Mouse (Mus musculus) frontal cortex, postnatal 14 days (tissue): ENCODE measurements around the gene Cct6b.
"Not testable (repeated sequence)": the region's sequence is repeated elsewhere in the genome, so short reads cannot be mapped to it uniquely, and the experiment has no call there.

Experiments used
- DNase-seq, 2 experiments: peaks; one replicate each; pipeline ENCODE4 v3.0.0; 2022; ENCODE audit warnings: low spot score in 2 of 2

The Cct6b gene

GRCm38 (mm10) chr11:82705082-82705481 lies 59.0 kb downstream of the Cct6b start:
- DNase-seq: no peak

DNA sequence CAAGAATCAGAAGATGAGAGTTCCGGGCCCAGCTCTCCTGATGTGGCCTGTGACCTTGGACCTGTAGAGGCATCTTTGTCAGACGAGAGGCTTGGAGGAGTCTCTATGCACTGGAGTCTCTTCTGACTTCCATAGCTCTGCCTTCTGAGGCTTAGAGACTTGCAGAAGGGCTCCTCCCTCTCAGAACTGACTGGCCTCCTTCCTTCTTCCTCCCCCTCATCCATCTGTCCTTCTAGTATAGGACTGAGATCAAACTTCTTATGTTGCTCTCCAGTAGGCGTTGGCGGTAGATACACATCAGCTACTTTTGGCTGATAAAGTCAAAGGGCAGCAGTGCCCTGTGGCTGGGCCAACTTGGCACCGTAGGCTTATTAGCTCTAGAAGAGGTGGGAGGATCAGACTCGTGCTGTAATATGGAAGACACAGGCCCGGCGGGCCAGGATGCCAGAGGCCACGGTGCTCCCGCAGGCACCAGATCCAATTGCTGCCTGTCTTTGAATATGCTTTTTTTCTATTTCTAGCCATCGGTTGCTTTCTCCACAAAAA lies 64.2 kb downstream of the Cct6b start:
- DNase-seq: no peak

- DNase-seq: no peak
These were observed 68.2 kb downstream of the Cct6b start for GRCm38 (mm10) chr11:82695930-82696329.

DNA sequence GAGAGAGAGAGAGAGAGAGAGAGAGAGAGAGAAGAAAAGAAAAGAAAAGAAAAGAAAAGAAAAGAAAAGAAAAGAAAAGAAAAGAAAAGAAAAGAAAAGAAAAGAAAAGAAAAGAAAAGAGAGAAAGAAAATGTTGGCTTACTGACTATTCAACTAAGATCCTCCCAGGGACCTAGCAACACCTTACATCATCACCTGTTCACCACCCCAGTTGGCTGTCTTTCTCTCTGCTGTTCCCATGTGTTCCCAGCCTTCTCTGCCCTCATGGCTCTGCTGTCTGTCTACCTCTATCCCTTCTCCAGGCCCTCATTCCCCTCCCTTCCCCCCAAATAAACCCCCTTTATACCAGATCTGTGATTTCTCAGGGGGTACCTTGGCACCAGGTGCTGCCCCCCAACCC lies 69.2 kb downstream of the Cct6b start:
- DNase-seq: not testable (repeated sequence)

GRCm38 (mm10) chr11:82692668-82693067 lies 71.5 kb downstream of the Cct6b start:
- no peak for DNase-seq

- no peak for DNase-seq
These were observed 73.6 kb downstream of the Cct6b start for GRCm38 (mm10) chr11:82690476-82690875.

DNA sequence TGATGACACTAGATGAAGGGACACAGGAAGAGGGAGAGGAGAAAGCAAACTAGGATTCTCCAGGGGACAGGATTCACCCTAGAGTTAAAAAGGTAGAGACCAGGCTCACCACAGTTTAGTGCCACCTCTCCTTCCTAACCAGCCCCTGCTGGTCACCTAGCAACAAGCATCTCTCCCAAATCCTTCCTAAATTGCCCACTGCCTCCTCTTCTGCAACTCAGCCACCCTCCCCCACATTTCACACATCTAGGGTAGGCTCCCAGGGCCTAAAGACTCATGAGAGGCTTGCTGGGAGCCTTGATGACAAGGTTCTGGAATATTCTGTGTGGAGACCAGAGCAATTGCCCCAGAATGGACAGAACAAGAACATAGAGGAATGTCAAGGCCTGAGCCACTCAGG lies 76.5 kb downstream of the Cct6b start:
- no peak for DNase-seq

DNA sequence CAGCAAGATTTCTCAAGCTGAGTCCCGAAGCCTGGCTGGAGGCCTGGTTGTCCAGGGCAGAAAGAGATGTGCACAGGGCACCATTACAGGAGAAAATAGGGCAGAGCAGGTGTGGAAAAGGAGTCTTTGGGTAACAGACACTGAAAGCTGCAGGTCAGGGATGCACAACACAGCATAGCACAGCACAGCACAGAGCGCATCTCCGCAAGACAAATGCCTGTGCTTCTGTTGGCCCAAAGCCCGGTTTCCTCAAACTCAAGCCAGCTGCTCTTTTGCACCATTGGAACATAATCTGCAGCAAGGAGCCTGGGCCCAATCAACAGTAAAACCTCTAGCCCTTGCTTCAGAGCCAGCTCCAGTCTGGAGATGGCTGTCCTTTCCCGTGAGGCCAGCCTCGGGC lies 79.4 kb downstream of the Cct6b start:
- peak; percentile 33 to 47 for DNase-seq

DNA sequence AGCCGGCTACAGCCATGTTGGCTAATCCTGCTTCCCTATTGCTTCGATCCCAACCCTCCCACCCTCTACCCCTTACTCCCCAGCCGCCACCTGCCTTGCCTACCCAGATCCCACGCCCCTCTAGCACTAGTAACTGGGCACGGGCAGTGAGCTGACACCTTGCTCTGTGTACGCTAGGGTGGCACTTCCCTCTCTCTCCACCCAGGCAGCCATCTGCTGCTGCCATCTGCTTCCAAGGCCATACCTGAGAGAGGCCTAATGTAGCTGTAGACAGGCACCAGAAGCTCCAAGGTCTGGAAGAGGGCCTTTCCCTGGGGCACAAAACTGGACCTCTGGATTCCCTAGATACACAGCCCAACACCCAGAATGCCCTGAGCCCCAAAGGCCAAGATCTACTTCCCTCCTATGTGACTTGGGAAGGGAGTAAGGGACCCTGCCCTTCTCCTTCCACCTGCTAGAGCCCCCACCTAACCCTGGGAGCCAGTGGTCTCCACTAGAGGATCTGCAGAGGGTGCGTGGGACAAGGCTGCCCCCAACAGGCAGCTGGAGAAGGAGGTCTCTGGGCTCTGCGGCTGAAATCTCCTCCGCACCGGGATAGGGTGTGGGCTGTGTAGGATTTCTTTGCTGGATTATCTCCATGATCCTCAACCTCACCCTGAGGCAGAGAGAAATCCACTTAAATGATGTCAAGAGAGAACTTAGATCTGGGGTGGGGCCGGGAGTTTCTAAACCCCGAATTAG lies 80.2 kb downstream of the Cct6b start:
- DNase-seq: peak in 1 of 2 experiments; percentile 39

DNA sequence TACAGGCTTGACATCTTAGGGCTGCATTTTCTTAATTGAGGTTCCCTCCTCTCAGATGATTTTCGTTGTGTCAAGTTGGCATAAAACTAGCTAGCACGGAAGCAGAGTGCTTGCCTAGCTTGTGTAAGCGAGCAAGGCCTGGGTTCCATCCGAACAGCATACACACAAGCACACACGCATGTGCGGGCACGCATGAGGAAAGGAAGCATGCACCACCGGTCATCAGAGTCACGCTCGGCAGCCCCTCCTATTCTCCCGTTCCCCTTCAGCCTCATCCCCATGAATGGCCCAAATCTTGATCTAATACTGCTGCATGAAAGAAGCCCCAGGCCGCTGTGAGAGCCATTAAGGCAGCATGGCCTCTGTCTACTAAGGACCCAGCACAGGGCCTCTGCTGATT lies 85.6 kb downstream of the Cct6b start:
- no peak for DNase-seq
